Mouse (Mus musculus) heart, embryonic 16.5 days (tissue): Measurements from ENCODE around the gene Syt14. TPM values are rescaled to one million over a fixed set of nuclear protein-coding genes. Genes with fewer than 3 reads are reported as not detected.
A peak's percentile ranks its signal among the peaks of the same experiment; 100 is the strongest.

Experiments used
- ATAC-seq: fragments of 200-750 bp; cut with Nextera tagmentation; replicated peaks from 2 replicates; pipeline ENCODE4 v1.8.0; 2017; ENCODE audit warnings: moderate number of reproducible peaks; ENCODE audit not compliant: insufficient read depth, low FRiP score; ENCODE audit errors: extremely low read depth
- H3K27ac ChIP-seq: fragments of 300-500 bp; sonication (generic); 2 replicates; pipeline ENCODE4 v1.5.1; 2014; ENCODE audit warnings: mild to moderate bottlenecking, low read length, control low read depth, moderate library complexity
- H3K27me3 ChIP-seq: fragments of 300-500 bp; sonication (generic); 2 replicates; pipeline ENCODE4 v1.6.1; 2014; ENCODE audit warnings: low read length, mixed read lengths; ENCODE audit not compliant: control insufficient read depth, insufficient read depth
- H3K36me3 ChIP-seq: fragments of 300-500 bp; sonication (generic); 2 replicates; pipeline ENCODE4 v1.6.1; 2014; ENCODE audit not compliant: control insufficient read depth, insufficient read depth
- H3K4me1 ChIP-seq: fragments of 300-500 bp; sonication (generic); 2 replicates; pipeline ENCODE4 v1.6.1; 2014; ENCODE audit warnings: low read length, mixed read lengths; ENCODE audit not compliant: control insufficient read depth, insufficient read depth
- H3K4me2 ChIP-seq: fragments of 300-500 bp; sonication (generic); 2 replicates; pipeline ENCODE4 v1.6.1; 2014; ENCODE audit warnings: low read depth, mild to moderate bottlenecking, control low read depth, low read length
- H3K4me3 ChIP-seq: fragments of 300-500 bp; sonication (generic); 2 replicates; pipeline ENCODE4 v1.5.1; 2014; ENCODE audit warnings: mild to moderate bottlenecking, control low read depth, low read length
- H3K9ac ChIP-seq: fragments of 300-500 bp; sonication (generic); 2 replicates; pipeline ENCODE4 v1.6.1; 2014; ENCODE audit warnings: low read length, control low read depth
- H3K9me3 ChIP-seq: fragments of 300-500 bp; sonication (generic); replicated peaks from 2 replicates; pipeline ENCODE4 v1.6.1; 2016; ENCODE audit warnings: low read length; ENCODE audit not compliant: control insufficient read depth
- WGBS: fragments of 180-500 bp; shearing (Covaris S2); extraction: QIAGEN DNeasy Blood & Tissue Kit; methylation state at CpG from one replicate; pipeline ENCODE4 v1.1.7; 2014; 5-methylcytosine and 5-hydroxymethylcytosine counted together
- polyA plus RNA-seq: library from polyadenylated mRNA; unstranded; fragments of >200 nt; fragmentation: Nextera tagmentation; extraction: Ambion mirVana; gene quantifications from 2 replicates; pipeline ENCODE4 v1.2.1, GENCODE M21; 2015

Gene Syt14
- polyA plus RNA-seq, 1 experiment from 2014 or later = 0.24 TPM

DNA sequence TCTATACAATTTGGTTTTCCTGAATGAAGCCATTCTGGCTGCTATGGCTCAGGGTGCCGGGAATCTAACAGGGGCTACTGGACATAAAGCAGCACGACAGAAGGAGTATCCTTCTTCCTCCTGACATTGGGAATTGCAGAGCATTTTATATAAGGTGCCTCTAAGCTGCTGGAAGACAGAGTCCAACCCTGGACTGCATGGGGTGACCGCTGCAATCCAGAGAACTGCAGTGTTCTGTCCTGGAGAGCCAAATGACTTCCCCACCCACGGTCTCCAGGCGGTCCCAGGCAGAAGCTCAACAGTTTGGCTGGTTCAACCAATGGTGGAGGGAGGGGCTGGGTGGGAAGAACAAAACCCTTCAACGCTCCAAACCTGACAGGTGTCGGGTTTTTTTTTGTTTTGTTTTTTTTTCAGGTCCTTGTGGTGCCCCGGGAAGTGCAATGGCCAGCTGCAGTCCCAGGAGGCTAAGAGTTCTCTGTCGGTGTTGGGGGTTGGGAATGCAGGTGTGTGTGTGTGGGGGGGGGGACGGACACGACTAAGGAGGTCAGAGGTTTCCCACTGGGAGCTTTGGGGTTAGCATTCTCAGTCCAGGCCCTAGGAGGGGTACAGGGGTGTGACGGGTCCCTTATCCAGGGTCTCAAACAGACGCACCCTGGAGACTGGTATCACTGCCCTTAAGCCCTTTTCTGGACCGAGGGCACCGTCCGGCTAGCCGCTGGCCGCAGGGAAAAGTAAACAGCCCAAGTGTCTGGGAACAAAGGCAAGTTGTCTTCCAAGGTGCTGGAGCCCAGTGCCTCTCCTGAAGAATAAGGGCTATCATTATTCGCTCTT, 181.4 kb downstream of the Syt14 start:
- H3K4me1 ChIP-seq = peaks cover 34% of the 10 kb centered on the region
- peak overlapping the region; percentile 89 for H3K27ac ChIP-seq
- H3K9me3 ChIP-seq = no peaks in the 10 kb centered on the region
- ATAC-seq = no peak
- H3K36me3 ChIP-seq = peaks cover under 1% of the 10 kb centered on the region; the same call in 1 of the 2 replicates
- H3K4me2 ChIP-seq = peak overlapping the region; percentile 92
- H3K27me3 ChIP-seq = peaks cover 17% of the 10 kb centered on the region
- H3K9ac ChIP-seq = peak overlapping the region; percentile 87
- H3K4me3 ChIP-seq = peak overlapping the region; percentile 82
- 8% methylated on average over 19 of the region's 19 CpGs for WGBS

DNA sequence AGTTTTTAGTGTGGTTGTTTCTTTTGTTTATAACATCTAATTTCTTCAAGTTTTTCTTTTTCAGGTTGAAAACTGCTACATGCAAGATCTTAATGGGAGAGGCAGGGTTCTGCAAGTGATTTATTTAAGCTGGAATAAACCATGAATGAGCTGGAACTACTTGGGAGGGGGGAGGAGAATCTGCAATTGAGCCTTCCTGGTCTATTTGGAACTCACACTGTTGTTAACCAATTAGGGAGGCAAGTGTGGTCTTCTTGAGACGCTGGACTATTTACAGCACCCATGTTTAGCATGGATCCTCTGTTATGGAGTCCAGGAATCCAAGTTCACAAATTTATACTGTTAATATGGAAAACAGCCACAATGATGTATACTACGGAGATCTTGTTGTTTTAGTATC, 182.1 kb downstream of the Syt14 start:
- peaks cover 17% of the 10 kb centered on the region for H3K27me3 ChIP-seq
- no peak overlapping the region for H3K27ac ChIP-seq
- WGBS = 65% methylated on average over 2 of the region's 2 CpGs
- peaks cover 6% of the 10 kb centered on the region; the same call in 1 of the 2 replicates for H3K36me3 ChIP-seq
- ATAC-seq = no peak
- peaks cover 34% of the 10 kb centered on the region for H3K4me1 ChIP-seq
- peak overlapping the region; percentile 82 for H3K4me3 ChIP-seq
- no peaks in the 10 kb centered on the region for H3K9me3 ChIP-seq
- H3K9ac ChIP-seq = no peak overlapping the region
- peak overlapping the region; percentile 92 for H3K4me2 ChIP-seq

DNA sequence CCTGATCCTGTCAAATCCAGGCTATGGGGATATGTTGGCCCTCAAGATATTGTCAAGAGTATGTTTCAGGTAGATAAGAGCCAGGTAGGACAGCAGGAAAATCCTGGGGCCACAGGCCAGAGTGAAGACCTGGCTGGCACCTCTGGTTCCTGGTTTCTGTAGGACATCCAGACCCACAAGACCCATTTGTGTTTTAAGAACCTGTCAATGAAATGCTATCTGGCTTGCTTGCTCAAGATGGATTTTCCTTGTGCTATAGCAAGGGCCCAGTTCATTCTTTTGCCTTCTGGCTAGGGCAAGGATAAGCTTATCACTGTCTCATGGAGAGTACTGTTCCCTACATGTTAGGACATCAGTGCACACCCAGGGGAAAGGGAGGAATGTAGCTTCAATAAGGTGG, 183.5 kb downstream of the Syt14 start:
- Histone ChIP-seq H3K4me3 (no peak overlapping the region), H3K4me1 (peaks cover 34% of the 10 kb centered on the region), H3K9ac (no peak overlapping the region), H3K9me3 (no peaks in the 10 kb centered on the region), H3K27ac (peak overlapping the region; percentile 73), H3K4me2 (peak overlapping the region; percentile 30), H3K27me3 (peaks cover 17% of the 10 kb centered on the region), H3K36me3 (peaks cover 6% of the 10 kb centered on the region; the same call in 1 of the 2 replicates)
- ATAC-seq = no peak

DNA sequence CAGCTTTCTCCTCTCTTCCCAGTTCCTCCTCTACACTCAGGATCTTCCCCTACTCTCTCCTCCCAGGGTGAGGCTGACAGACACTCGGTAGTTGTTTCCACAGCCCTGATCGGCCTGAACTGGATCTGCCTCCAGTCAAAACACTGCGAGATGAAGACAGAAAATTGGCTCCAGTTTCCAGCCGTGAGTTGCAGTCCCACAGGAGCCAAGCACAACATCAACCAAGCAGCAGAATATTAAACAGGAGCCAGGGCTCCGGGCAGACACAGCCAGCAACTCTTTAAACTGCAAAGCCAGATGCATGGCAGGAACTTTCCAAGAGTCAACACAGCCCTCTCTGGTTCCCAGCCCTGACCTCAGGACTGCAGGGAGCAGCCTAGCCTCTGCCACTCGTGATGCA, 183.9 kb downstream of the Syt14 start:
- peak overlapping the region; percentile 52 for H3K9ac ChIP-seq
- WGBS = 9% methylated on average over 6 of the region's 6 CpGs

DNA sequence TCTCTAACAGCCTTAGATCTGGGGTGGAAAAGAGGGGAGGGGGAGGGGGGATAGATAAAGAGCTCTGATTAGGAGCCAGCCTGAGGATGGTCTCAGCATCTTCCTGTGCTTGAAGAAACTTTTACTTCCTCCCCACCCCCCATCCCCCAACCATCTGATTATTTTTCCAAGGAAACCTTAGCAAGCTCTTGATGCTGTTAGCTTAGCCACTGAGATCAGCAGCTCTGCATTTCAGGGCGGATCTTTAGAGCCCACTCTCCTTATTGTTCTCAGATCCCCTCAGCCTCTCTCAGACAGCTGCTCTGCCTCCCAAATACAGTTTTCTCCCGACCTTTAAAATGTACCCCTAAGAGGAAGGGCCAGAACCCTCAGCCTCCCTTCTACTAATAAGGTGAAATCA, 184.4 kb downstream of the Syt14 start:
- Histone ChIP-seq H3K36me3 (peaks cover 10% of the 10 kb centered on the region), H3K4me3 (no peak overlapping the region; the same call in 1 of the 2 replicates), H3K27ac (peak overlapping the region; percentile 73), H3K9ac (peak overlapping the region; percentile 52), H3K27me3 (peaks cover 15% of the 10 kb centered on the region), H3K4me1 (peaks cover 30% of the 10 kb centered on the region), H3K4me2 (peak overlapping the region; percentile 47), H3K9me3 (no peaks in the 10 kb centered on the region)
- 5% methylated on average over 2 of the region's 2 CpGs for WGBS
- no peak for ATAC-seq

More for the DNA sequence above, 183.9 kb downstream of the Syt14 start:
- ATAC-seq = peak; percentile 68
- Histone ChIP-seq H3K36me3 (peaks cover 6% of the 10 kb centered on the region; the same call in 1 of the 2 replicates), H3K27ac (peak overlapping the region; percentile 73), H3K4me3 (no peak overlapping the region; the same call in 1 of the 2 replicates), H3K9me3 (no peaks in the 10 kb centered on the region), H3K4me1 (peaks cover 34% of the 10 kb centered on the region), H3K4me2 (peak overlapping the region; percentile 47), H3K27me3 (peaks cover 17% of the 10 kb centered on the region)

DNA sequence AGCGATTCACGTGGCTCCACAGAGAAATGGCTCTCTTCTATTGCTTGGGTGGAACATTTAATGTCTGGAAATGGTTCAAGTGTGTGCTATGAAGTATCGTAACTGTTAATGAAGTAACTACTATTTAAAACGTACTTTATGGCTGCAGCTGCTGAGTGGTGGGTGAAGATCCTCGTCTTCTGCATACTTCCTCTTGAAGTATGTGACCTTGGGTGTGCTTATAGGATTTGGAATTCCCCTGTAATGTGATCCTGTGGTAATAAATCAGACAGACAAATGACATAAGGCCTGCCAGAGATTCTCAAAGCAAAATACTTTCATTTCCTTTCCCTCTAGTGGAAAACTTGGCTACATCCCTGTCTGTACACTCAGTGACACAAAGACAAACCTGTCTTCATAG, 186.0 kb downstream of the Syt14 start:
- H3K36me3 ChIP-seq = peaks cover 11% of the 10 kb centered on the region
- no peak overlapping the region for H3K4me2 ChIP-seq
- no peaks in the 10 kb centered on the region for H3K9me3 ChIP-seq
- 56% methylated on average over 5 of the region's 5 CpGs for WGBS
- peaks cover 10% of the 10 kb centered on the region for H3K27me3 ChIP-seq
- no peak overlapping the region for H3K27ac ChIP-seq
- no peak overlapping the region for H3K4me3 ChIP-seq
- ATAC-seq = no peak
- H3K9ac ChIP-seq = no peak overlapping the region
- H3K4me1 ChIP-seq = peaks cover 26% of the 10 kb centered on the region

DNA sequence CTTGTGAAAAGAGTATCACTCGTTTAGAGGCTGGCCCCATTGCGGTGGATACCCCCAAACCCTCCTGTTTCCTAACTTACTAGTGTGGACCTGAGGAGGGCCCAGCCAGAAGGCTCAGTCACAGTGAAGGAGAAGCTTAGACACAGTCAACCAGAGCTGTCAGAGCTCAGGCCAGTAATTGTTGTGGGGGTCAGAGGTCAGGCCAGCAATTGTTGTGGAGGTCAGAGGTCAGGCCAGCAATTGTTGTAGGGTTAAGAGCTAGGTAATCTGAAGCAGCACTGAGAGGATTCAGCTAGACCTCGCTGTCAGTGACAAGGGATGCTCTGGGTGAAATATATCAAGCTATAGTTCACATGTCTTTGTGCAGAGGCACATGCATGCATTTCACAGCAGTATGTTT, 188.3 kb downstream of the Syt14 start:
- Histone ChIP-seq H3K36me3 (peaks cover 11% of the 10 kb centered on the region), H3K9me3 (no peaks in the 10 kb centered on the region), H3K27ac (no peak overlapping the region), H3K4me3 (no peak overlapping the region), H3K4me2 (no peak overlapping the region), H3K4me1 (peaks cover 18% of the 10 kb centered on the region), H3K27me3 (0 out of 2 replicates have a peak, but pooled peaks cover 3% of the 10 kb centered on the region), H3K9ac (no peak overlapping the region)
- WGBS = 71% methylated on average over 3 of the region's 3 CpGs
- ATAC-seq = no peak

Other genes starting within 250 kb of the Syt14 start
- 9.4 and 11.5 TPM in 2 replicates for gene Sertad4, start 180.0 kb downstream of the Syt14 start, polyA plus RNA-seq
- gene Diexf, start 94.5 kb upstream of the Syt14 start, polyA plus RNA-seq = 5.6 and 7.3 TPM in 2 replicates
- 5.3 and 5.6 TPM in 2 replicates for gene Irf6, start 117.3 kb upstream of the Syt14 start, polyA plus RNA-seq
- gene A130010J15Rik, start 132.3 kb upstream of the Syt14 start, polyA plus RNA-seq = 11.5 and 11.7 TPM in 2 replicates
- 5.9 and 13.3 TPM in 2 replicates for gene Traf3ip3, start 165.9 kb upstream of the Syt14 start, polyA plus RNA-seq
- 9.6 and 11.6 TPM in 2 replicates for gene Lamb3, start 171.9 kb upstream of the Syt14 start, polyA plus RNA-seq
- gene Hsd11b1, start 228.3 kb upstream of the Syt14 start, polyA plus RNA-seq = 3.7 and 9.5 TPM in 2 replicates
- gene G0s2, start 237.4 kb upstream of the Syt14 start, polyA plus RNA-seq = 118 and 147 TPM in 2 replicates